Mouse (Mus musculus): ENCODE measurements around the gene Slc43a3.

GRCm38 (mm10) chr2:84935065-84935464, 1.3 kb upstream of the Slc43a3 start:
- no peak for TF ChIP-seq CTCF (IDR thresholded peaks at IDR 0.05; ENCODE audit: borderline replicate concordance, insufficient read depth, low read depth, low read length)
- no peak for TF ChIP-seq POLR2A (IDR thresholded peaks at IDR 0.05; ENCODE audit: borderline replicate concordance, insufficient read depth, low read length)

All from cerebellum, adult 2 months (tissue).